Mouse (Mus musculus) C2C12 (cell line): Measurements from ENCODE around the gene Tdp1. TPM values are rescaled to one million over a fixed set of nuclear protein-coding genes. Genes with fewer than 3 reads are reported as not detected.

Source experiments
- H3K27me3 ChIP-seq: one replicate; pipeline ENCODE4 v1.6.1; 2011; ENCODE audit not compliant: control insufficient read depth, insufficient read depth, insufficient read length
- H3K36me3 ChIP-seq: one replicate; pipeline ENCODE4 v1.6.1; 2011; ENCODE audit not compliant: control insufficient read depth, insufficient read depth
- H3K4me3 ChIP-seq: one replicate; pipeline ENCODE4 v1.5.1; 2011; ENCODE audit warnings: mild to moderate bottlenecking, control low read depth; ENCODE audit not compliant: poor library complexity, insufficient read depth, severe bottlenecking
- H3K79me2 ChIP-seq: one replicate; pipeline ENCODE4 v1.6.1; 2011; ENCODE audit not compliant: control insufficient read depth, insufficient read depth
- H3K79me3 ChIP-seq: one replicate; pipeline ENCODE4 v1.6.1; 2011; ENCODE audit warnings: low read depth, control low read depth
- H3ac ChIP-seq: one replicate; pipeline ENCODE3; 2011; ENCODE audit warnings: low read depth; ENCODE audit not compliant: control insufficient read depth, insufficient read length
- CEBPB ChIP-seq: IDR thresholded peaks from one replicate; pipeline ENCODE4 v1.6.1; 2011; ENCODE audit warnings: low read depth, mild to moderate bottlenecking, control low read depth, moderate library complexity
- CTCF ChIP-seq: IDR thresholded peaks from one replicate; pipeline ENCODE4 v1.5.1; 2011; ENCODE audit not compliant: control insufficient read depth, insufficient read depth, insufficient read length
- FOSL1 ChIP-seq: IDR thresholded peaks from one replicate; pipeline ENCODE4 v1.8.0; 2011; ENCODE audit warnings: mild to moderate bottlenecking, low read length; ENCODE audit not compliant: poor library complexity, insufficient read depth, severe bottlenecking
- MAX ChIP-seq: IDR thresholded peaks from one replicate; pipeline ENCODE4 v1.6.1; 2011; ENCODE audit warnings: mild to moderate bottlenecking, control low read depth
- MYOD1 ChIP-seq: IDR thresholded peaks from one replicate; pipeline ENCODE4 v1.6.1; 2011; ENCODE audit warnings: low read depth; ENCODE audit not compliant: control insufficient read depth, insufficient read length
- MYOG ChIP-seq: IDR thresholded peaks from one replicate; pipeline ENCODE4 v1.6.1; 2011; ENCODE audit not compliant: control insufficient read depth, insufficient read length; ENCODE audit errors: extremely low read depth
- USF1 ChIP-seq: IDR thresholded peaks from one replicate; pipeline ENCODE4 v1.6.1; 2011; ENCODE audit warnings: low read depth, mild to moderate bottlenecking, control low read depth, moderate library complexity
- polyA plus RNA-seq: library from polyadenylated mRNA; unstranded; fragments of >200 nt; fragmentation: generic; extraction: Trizol; gene quantifications from one replicate; pipeline ENCODE4 v1.2.1, GENCODE M21; 2012; ENCODE audit warnings: missing spikeins

Tdp1 gene
- polyA plus RNA-seq, 1 experiment = 39.5 TPM

DNA sequence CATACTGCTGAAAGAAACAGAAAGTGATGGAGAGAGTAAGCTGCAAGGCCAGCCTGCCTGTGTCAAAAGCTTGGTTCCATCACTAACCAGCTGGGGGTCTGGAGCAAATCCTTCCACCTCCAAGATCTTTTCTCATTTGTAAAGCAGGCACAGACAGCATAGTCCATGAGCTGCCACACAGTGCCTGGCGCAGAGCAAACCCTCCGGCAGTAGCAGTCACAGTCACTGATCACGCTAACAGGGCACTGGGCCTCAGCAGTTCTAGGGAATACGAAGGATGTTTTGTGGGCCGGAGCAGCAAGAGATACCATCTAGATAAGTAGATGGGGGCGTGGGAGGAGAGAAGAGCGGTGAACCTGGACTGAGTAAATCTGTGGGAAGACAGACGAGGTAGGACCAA lies 39.4 kb upstream of the Tdp1 start:
- H3K79me2 ChIP-seq = no peaks in the 10 kb centered on the region
- H3K27me3 ChIP-seq = no peaks in the 10 kb centered on the region
- H3K36me3 ChIP-seq = no peaks in the 10 kb centered on the region
- no peak overlapping the region for H3ac ChIP-seq
- TF ChIP-seq FOSL1 = no peak
- TF ChIP-seq USF1 = no peak
- TF ChIP-seq CEBPB = no peak
- TF ChIP-seq MAX = no peak
- TF ChIP-seq MYOD1 = no peak
- no peak for TF ChIP-seq MYOG
- H3K79me3 ChIP-seq = no peaks in the 10 kb centered on the region
- H3K4me3 ChIP-seq = no peak overlapping the region

DNA sequence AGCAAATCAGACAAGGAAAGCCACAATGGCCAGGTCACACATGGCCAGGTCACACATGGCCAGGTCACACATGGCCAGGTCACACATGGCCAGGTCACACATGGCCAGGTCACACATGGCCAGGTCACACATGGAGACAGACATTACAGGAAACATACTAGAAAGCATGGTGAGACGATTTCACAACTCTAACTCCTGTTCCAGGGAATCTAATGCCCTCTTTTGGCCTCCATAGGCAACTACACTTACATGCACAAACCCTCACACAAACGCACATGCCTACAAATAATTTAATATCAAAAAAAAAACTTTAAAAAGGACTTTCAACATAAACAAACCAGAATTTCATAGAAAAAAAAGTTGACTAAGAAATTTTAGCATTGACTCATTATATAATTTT lies 34.3 kb upstream of the Tdp1 start:
- H3K4me3 ChIP-seq = no peak overlapping the region
- H3ac ChIP-seq = no peak overlapping the region
- TF ChIP-seq MAX = no peak
- H3K79me2 ChIP-seq = no peaks in the 10 kb centered on the region
- no peaks in the 10 kb centered on the region for H3K27me3 ChIP-seq
- H3K36me3 ChIP-seq = peaks cover 6% of the 10 kb centered on the region
- H3K79me3 ChIP-seq = no peaks in the 10 kb centered on the region

DNA sequence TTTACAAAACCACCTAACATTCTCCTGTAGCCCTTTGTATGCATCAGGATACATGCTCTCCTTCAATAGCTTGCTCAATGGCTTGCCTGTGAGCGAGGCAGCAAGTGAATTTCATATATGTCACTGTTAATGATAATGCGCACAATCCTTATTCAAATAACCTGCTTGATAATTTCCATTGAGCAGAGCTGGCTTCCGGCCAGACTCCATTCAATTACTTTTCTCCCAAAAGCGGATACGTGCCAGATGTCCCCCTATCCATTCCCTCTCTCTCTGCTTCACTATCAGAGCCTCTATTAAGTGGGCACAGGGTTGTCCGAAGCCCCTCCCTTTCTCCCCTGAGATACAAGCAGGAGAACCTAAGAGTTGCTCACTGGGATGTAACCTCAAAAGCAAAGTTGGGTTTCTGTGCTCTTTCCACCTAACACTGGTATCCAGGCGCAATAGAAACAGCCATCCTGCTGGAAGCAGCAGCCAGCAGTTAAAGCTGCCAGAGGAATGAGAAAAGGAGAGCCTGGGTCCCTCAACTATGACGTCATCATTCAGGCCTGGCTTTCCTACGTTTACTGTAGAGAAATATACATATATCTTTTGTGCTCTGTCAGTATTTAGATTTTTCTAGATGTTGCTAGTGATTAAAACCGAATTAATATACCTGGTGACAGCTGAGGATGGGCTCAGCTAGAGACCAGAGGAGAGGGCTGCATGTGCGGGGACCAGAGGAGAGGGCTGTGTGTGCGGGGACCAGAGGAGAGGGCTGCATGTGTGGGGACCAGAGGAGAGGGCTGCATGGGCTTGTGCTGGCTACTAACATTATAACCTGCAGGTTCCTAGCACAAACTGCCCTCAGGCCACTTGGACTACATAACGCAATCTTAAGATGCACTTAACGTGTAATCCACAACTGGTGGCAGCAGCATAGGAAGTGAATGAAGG lies 30.7 kb upstream of the Tdp1 start:
- Histone ChIP-seq H3ac (no peak overlapping the region), H3K36me3 (peaks cover 6% of the 10 kb centered on the region), H3K27me3 (no peaks in the 10 kb centered on the region), H3K79me3 (no peaks in the 10 kb centered on the region), H3K4me3 (no peak overlapping the region), H3K79me2 (no peaks in the 10 kb centered on the region)
- TF ChIP-seq CEBPB = no peak
- TF ChIP-seq CTCF = no peak
- no peak for TF ChIP-seq FOSL1
- TF ChIP-seq MYOG = no peak
- no peak for TF ChIP-seq MAX
- no peak for TF ChIP-seq MYOD1
- no peak for TF ChIP-seq USF1

DNA sequence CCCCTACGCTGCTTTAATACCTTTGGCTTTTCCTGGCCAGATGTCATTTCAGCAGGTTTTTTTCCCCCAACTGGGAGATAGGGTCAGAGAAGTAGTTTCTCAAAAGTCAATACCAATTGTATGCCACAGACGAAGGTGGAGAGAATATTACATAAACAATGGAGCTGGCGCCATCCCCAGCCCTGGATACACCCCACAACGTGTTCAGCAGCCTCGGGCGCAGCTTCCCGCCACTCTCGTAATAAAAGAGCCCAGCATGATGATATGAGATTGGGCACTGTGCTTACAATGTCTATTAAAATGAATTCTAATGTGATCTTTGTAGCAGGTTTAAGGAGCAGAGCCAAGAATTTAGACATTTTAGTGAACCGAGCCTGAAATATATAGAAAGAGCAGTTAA lies 28.3 kb upstream of the Tdp1 start:
- TF ChIP-seq FOSL1 (no peak), CTCF (no peak), MYOD1 (no peak), MAX (no peak), USF1 (no peak), MYOG (no peak), CEBPB (no peak)
- Histone ChIP-seq H3ac (no peak overlapping the region), H3K79me3 (no peaks in the 10 kb centered on the region), H3K79me2 (no peaks in the 10 kb centered on the region), H3K4me3 (no peak overlapping the region), H3K27me3 (no peaks in the 10 kb centered on the region), H3K36me3 (peaks cover 6% of the 10 kb centered on the region)

DNA sequence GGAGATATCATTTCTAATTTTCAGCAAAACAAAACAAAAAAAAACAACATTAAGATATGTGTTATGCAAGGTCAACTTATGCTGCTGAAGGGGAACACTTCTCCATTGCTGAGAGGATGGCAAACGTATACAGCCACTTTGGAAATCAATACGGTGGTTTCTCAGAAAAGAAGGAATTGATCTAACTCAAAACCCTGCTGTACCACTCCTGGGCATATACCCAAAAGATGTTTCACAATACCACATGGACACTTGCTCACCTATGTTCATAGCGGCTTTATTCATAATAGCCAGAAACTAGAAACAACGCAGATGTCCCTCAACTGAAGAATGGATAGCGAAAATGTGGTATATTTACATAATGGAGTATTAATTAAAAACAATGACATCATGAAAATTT lies 25.7 kb upstream of the Tdp1 start:
- Histone ChIP-seq H3ac (no peak overlapping the region), H3K36me3 (no peaks in the 10 kb centered on the region), H3K79me3 (no peaks in the 10 kb centered on the region), H3K79me2 (no peaks in the 10 kb centered on the region), H3K27me3 (no peaks in the 10 kb centered on the region), H3K4me3 (no peak overlapping the region)
- TF ChIP-seq MAX (no peak), MYOG (no peak), USF1 (no peak), CEBPB (no peak), CTCF (no peak), MYOD1 (no peak), FOSL1 (no peak)

DNA sequence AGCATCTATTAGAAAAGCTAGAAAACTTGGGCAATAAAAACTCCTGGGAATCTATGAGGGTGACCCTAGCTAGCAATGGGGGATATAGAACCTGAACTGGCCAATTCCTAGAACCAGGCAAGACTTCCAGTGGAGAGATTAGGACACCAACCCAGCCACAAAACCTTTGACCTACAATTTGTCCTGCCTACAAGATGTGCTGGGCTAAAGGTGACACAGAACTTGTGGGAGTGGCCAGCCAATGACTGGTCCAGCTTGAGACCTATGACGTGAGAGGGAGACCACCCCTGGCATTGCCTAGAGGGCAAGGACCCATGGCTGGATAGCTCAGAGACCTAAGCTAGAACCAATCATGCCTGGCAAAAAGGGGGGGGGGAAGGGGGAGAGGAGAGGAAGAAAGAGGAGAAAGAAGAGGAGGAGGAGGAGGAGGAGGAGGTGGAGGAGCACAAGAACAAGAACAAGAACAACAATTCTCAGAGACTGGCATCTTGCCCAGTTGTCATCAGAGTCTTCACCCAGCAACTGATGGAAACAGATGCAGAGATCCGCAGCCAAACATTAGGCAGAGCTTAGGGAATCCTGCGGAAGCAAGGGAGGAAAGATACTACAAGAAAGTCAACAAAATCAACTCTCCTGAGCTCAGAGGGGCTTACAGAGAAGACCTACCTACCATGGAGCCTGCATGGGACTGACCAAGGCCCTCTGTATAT lies 24.8 kb upstream of the Tdp1 start:
- no peaks in the 10 kb centered on the region for H3K36me3 ChIP-seq
- H3K4me3 ChIP-seq = no peak overlapping the region
- no peaks in the 10 kb centered on the region for H3K79me2 ChIP-seq
- H3K79me3 ChIP-seq = no peaks in the 10 kb centered on the region
- no peak overlapping the region for H3ac ChIP-seq
- H3K27me3 ChIP-seq = no peaks in the 10 kb centered on the region
- no peak for TF ChIP-seq MYOG
- no peak for TF ChIP-seq USF1
